Mouse (Mus musculus): Measurements from ENCODE around the gene Capn15. TPM values are rescaled to one million over a fixed set of nuclear protein-coding genes. Genes with fewer than 3 reads are reported as not detected.
A peak's percentile ranks its signal among the peaks of the same experiment; 100 is the strongest.

Capn15 gene
- total RNA-seq, 2 experiments from 2014 or later = 42.2 to 45.9 TPM

GRCm38 (mm10) chr17:25957586-25958051 is 28.0 kb downstream of the Capn15 start:
- intact Hi-C loops (cut with DNase I) = no loop called here

GRCm38 (mm10) chr17:25956631-25957030 is 29.0 kb downstream of the Capn15 start:
- intact Hi-C loops (cut with DNase I) = no loop called here
- DNase-seq = peak; percentile 58

More at GRCm38 (mm10) chr17:25957586-25958051, 28.0 kb downstream of the Capn15 start:
- peak; percentile 93 for DNase-seq

- peak; percentile 89 for DNase-seq
Observed at GRCm38 (mm10) chr17:25956201-25956600, 29.4 kb downstream of the Capn15 start.

GRCm38 (mm10) chr17:25955736-25956135 is 29.9 kb downstream of the Capn15 start:
- DNase-seq = no peak
- intact Hi-C loops (cut with DNase I) = no loop called here

More at GRCm38 (mm10) chr17:25956201-25956600, 29.4 kb downstream of the Capn15 start:
- intact Hi-C loops (cut with DNase I) = no loop called here

- no peak for DNase-seq
- intact Hi-C loops (cut with DNase I) = no loop called here
Observed at GRCm38 (mm10) chr17:25954671-25955070, 30.9 kb downstream of the Capn15 start.

- intact Hi-C loops (cut with DNase I) = no loop called here
- peak; percentile 69 for DNase-seq
Observed at GRCm38 (mm10) chr17:25953161-25953560, 32.4 kb downstream of the Capn15 start.

GRCm38 (mm10) chr17:25951803-25952623 is 33.6 kb downstream of the Capn15 start, which contains the start of gene A930017K11Rik:
A930017K11Rik (minus strand) TSS chr17:25952565.
- intact Hi-C loops (cut with DNase I) = no loop called here
- DNase-seq = no peak

GRCm38 (mm10) chr17:25951225-25951802 is 34.3 kb downstream of the Capn15 start:
- DNase-seq = peak; percentile 67
- intact Hi-C loops (cut with DNase I) = no loop called here

GRCm38 (mm10) chr17:25950706-25951105 is 34.9 kb downstream of the Capn15 start:
- intact Hi-C loops (cut with DNase I) = no loop called here
- DNase-seq = no peak

- intact Hi-C loops (cut with DNase I) = no loop called here
- DNase-seq = peak; percentile 61
Observed at GRCm38 (mm10) chr17:25949981-25950380, 35.6 kb downstream of the Capn15 start.

GRCm38 (mm10) chr17:25948051-25948450 is 37.5 kb downstream of the Capn15 start:
- intact Hi-C loops (cut with DNase I) = no loop called here
- peak; percentile 55 for DNase-seq

- intact Hi-C loops (cut with DNase I) = no loop called here
- no peak for DNase-seq
Observed at GRCm38 (mm10) chr17:25947576-25947975, 38.0 kb downstream of the Capn15 start.

- DNase-seq = no peak
- intact Hi-C loops (cut with DNase I) = no loop called here
Observed at GRCm38 (mm10) chr17:25946891-25947290, 38.7 kb downstream of the Capn15 start.

GRCm38 (mm10) chr17:25946349-25946748 is 39.2 kb downstream of the Capn15 start:
- intact Hi-C loops (cut with DNase I) = no loop called here
- DNase-seq = no peak

- intact Hi-C loops (cut with DNase I) = no loop called here
- no peak for DNase-seq
Observed at GRCm38 (mm10) chr17:25945517-25946155, 40.0 kb downstream of the Capn15 start.

GRCm38 (mm10) chr17:25944366-25945163 is 41.0 kb downstream of the Capn15 start, which contains the start of the genes Pigq and Nhlrc4:
Pigq (minus strand) TSS chr17:25944936.
Nhlrc4 (minus strand) TSS chr17:25944961.
- no peak for DNase-seq
- intact Hi-C loops (cut with DNase I) = no loop called here

- DNase-seq = no peak
- intact Hi-C loops (cut with DNase I) = no loop called here
Observed at GRCm38 (mm10) chr17:25943769-25944168, 41.8 kb downstream of the Capn15 start.

- intact Hi-C loops (cut with DNase I) = no loop called here
- DNase-seq = no peak
Observed at GRCm38 (mm10) chr17:25943221-25943620, 42.4 kb downstream of the Capn15 start.

- DNase-seq = no peak
- intact Hi-C loops (cut with DNase I) = no loop called here
Observed at GRCm38 (mm10) chr17:25942597-25943151, 42.9 kb downstream of the Capn15 start.

All from left cerebral cortex, postnatal 4 days (tissue).